Mouse (Mus musculus) urinary bladder, postnatal 4 days (tissue): Measurements from ENCODE around the gene Nck1.

Source experiments
- DNase-seq, 2 experiments: peaks; one replicate each; pipeline ENCODE4 v3.0.0; 2021 to 2022; ENCODE audit warnings: low spot score in 2 of 2

The Nck1 gene

GRCm38 (mm10) chr9:100535618-100536262 is 10.2 kb downstream of the Nck1 start:
- no peak for DNase-seq

GRCm38 (mm10) chr9:100534686-100535085 is 11.2 kb downstream of the Nck1 start:
- no peak for DNase-seq

- DNase-seq: no peak
Observed at GRCm38 (mm10) chr9:100532847-100533505, 13.0 kb downstream of the Nck1 start.

- DNase-seq: no peak
Observed at GRCm38 (mm10) chr9:100531296-100531695, 14.6 kb downstream of the Nck1 start.

GRCm38 (mm10) chr9:100525225-100525624 is 20.7 kb downstream of the Nck1 start:
- no peak for DNase-seq

- no peak for DNase-seq
Observed at GRCm38 (mm10) chr9:100522029-100522428, 23.9 kb downstream of the Nck1 start.

GRCm38 (mm10) chr9:100520586-100520985 is 25.3 kb downstream of the Nck1 start:
- DNase-seq: no peak

- DNase-seq: no peak
Observed at GRCm38 (mm10) chr9:100520012-100520411, 25.9 kb downstream of the Nck1 start.

GRCm38 (mm10) chr9:100507581-100507980 is 38.4 kb downstream of the Nck1 start:
- no peak for DNase-seq

GRCm38 (mm10) chr9:100506652-100507051 is 39.3 kb downstream of the Nck1 start:
- DNase-seq: no peak

GRCm38 (mm10) chr9:100505498-100505897 is 40.4 kb downstream of the Nck1 start:
- no peak for DNase-seq

- no peak for DNase-seq
Observed at GRCm38 (mm10) chr9:100493611-100494261, 52.2 kb downstream of the Nck1 start.

GRCm38 (mm10) chr9:100491424-100491823 is 54.5 kb downstream of the Nck1 start:
- DNase-seq: no peak

- no peak for DNase-seq
Observed at GRCm38 (mm10) chr9:100488969-100489368, 57.0 kb downstream of the Nck1 start.

GRCm38 (mm10) chr9:100488056-100488713 is 57.7 kb downstream of the Nck1 start:
- no peak for DNase-seq

GRCm38 (mm10) chr9:100486431-100486830 is 59.5 kb downstream of the Nck1 start, which contains the start of gene Il20rb:
Il20rb (minus strand) TSS chr9:100486788.
- DNase-seq: no peak

- DNase-seq: no peak
Observed at GRCm38 (mm10) chr9:100483318-100483717, 62.6 kb downstream of the Nck1 start.

GRCm38 (mm10) chr9:100481626-100482025 is 64.3 kb downstream of the Nck1 start:
- no peak for DNase-seq

GRCm38 (mm10) chr9:100474056-100474455 is 71.9 kb downstream of the Nck1 start:
- DNase-seq: no peak

- no peak for DNase-seq
Observed at GRCm38 (mm10) chr9:100473361-100473760, 72.6 kb downstream of the Nck1 start.

GRCm38 (mm10) chr9:100472931-100473330 is 73.0 kb downstream of the Nck1 start:
- no peak for DNase-seq

GRCm38 (mm10) chr9:100471605-100471953 is 74.4 kb downstream of the Nck1 start:
- DNase-seq: no peak
